Mouse (Mus musculus): ENCODE results near the gene 1700001C02Rik. TPM values are rescaled to one million over a fixed set of nuclear protein-coding genes. Genes with fewer than 3 reads are reported as not detected.

1700001C02Rik gene
- total RNA-seq (2021), result not detected
- long read RNA-seq, experiment 1, result 0 reads
- long read RNA-seq, experiment 2, result 0 reads

DNA sequence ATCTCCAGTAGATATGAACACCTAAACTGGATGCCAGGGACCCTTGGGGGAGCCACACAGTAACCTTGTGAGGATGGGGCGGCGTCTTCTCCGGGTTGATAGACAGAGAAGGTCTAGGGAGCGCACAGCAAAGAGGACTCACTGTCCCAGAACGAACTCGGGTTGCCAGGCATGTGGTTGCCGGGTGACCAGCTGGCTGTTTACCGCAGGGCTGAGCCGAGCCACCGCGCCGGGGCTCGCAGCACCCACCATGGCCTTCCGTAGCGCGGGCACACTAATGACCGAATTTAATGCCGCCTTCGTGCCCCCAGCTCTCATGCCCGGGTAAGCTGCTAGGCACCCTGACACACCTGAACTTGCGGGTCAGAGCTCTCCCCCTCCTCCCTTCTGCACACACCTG, at the start of gene 1700001C02Rik:
TSS of gene 1700001C02Rik (plus strand) at position 187 of the 400 bp plus-strand sequence.
- DNase-seq (ENCODE audit: low spot score in 2 of 2), result no peak

DNA sequence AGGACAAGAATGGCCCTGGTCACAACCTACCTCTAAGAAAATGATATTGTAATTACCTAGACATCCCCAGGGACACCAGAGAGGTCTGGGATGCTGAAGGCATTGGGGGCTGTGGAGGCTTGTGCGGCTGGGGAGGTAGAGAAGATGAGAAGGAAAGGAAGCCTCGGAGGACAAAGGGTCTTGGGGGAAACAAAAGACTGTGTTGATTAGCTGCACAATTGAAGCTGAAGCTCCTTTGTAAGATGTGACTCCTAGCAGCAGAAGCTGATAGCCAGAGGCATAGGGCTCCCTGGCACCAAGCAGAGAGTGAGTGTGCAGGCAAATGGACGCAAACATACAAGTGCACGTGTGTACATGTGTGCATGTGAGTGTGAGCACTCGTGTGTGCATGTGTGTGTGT, 49.2 kb upstream of the 1700001C02Rik start:
- DNase-seq (ENCODE audit: low spot score in 2 of 2), result no peak

DNA sequence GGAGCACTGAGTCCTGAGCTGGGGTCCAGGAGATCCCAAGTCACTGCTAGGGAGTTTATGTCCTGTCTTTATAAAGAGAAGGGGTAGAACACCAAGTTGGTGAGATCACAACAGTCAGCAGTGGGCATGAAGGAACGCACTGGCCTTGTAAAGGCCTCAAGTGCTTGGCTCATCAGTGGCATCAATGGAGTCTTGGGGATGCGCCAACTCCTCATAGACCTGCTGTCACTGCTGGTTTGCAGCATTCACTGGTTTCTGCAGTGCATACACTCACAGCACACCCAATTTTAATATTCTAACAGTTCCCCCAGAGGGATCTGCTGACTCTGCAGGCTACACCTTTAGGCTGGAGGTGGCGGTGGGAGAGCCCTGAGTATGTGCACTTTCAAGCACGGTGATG, 42.7 kb upstream of the 1700001C02Rik start:
- DNase-seq (ENCODE audit: low spot score in 2 of 2), result no peak

- peak; percentile 43 to 46 for DNase-seq (ENCODE audit: low spot score in 2 of 2)
Measured at GRCm38 (mm10) chr5:30423572-30424244, 42.1 kb upstream of the 1700001C02Rik start.

DNA sequence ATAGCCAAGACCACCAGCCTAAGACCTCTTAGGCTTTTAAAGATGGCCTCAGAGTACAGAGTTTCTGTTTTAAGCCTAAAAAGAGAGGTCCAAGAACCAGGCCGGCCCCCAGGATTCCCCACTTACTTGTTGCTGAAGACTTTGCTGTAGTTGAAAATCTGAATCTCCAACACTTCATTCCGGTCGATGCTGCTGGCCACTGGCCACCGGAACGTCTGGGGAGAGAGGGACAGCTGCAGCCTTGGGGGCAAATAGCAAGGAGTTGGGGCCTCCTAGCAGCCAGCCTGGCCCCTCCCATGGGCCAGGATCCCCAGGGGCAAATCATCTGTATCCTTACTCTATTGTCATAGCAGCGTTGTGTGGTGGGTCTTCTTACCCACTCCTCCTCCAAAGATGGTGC, 38.4 kb upstream of the 1700001C02Rik start:
- DNase-seq (ENCODE audit: low spot score in 2 of 2), result no peak

- no peak for DNase-seq (ENCODE audit: low spot score in 2 of 2)
Measured at GRCm38 (mm10) chr5:30438931-30439330, 26.9 kb upstream of the 1700001C02Rik start.

DNA sequence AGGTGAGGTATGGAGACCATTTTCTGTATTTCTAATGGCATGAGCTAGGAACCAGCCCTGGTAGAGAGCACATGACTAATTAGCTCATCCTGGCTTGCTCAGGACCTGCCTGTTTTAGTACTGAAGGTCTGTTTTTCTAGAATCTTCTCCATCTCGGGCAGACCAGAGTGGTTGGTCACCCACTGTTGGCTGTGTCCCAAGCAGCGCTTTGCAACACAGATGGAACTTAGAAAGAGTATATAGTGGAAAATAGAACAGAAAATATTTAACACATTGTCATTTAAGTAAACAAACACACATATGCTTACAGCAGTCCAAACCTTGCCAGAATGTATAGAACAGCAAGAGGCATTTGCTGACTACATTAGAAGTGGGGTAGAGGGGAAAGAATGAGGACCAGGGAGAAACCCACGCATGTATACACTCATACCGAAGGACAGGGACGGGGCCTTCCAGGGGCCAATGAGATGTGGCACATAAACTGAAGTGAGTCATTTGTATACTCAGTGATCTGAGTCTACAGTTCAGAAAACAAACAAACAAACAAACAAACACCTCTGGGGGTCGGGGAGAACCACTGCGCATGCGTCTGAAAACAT, 25.4 kb upstream of the 1700001C02Rik start:
- no peak for DNase-seq (ENCODE audit: low spot score in 2 of 2)

DNA sequence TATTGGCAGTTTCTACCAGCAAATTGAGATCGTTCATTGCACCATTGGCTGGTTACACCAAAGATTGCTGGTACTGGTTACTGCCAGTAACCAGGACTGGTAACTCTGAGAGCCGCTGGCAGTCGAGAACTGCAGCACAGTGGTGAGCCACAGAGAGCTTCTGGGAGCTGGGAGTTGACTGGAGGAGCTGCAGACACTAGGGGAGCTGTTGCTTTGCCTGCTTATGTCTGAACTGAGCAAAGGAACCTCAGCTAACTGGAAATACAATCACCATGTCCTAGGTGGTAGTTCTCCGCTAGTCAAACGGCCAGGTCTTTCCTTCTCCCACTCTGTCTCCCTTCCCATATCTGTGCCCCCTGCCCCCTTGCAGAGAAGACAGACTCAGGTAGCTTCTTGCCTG, 23.7 kb upstream of the 1700001C02Rik start:
- no peak for DNase-seq (ENCODE audit: low spot score in 2 of 2)

GRCm38 (mm10) chr5:30444327-30444895, 21.4 kb upstream of the 1700001C02Rik start:
- DNase-seq (ENCODE audit: low spot score in 2 of 2), result no peak

DNA sequence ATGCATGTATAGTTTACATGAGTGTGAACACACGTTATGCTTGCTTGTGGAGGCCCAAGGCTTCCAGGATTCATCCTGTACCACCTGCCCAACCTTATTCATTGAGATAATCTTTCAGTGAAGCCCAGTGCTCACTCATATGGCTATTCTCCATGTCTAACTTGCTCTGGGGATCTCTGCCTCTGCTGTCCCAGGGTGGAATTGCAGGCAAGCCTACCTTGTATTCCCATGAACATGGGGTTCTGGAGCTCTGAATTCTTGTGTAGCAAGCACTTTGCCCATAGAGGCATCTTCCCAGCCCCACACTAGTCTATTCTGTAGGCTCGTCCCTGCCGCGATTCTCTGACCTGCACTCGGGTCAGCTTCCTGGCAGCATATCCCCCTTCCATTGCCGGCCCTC, 9.8 kb upstream of the 1700001C02Rik start:
- no peak for DNase-seq (ENCODE audit: low spot score in 2 of 2)

DNA sequence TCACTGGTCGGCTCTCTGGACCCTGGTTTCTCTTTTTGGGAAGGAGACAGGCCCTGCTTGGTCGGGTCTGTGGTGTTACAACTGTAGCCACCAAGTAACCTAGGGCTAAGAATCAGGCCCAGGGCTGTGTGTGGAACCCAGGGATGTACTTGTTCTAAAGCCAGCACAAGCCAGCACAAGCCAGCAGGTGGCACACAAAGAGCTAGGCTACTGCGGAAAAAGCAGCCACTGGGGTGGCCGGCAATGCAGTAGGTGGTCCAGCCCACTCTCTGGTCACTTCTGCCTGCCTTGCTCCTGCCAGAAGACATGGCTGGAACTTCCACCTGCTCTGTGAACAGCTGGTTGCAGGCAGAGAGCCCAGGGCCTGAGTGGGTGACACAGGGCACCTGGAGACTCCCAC, 5.7 kb upstream of the 1700001C02Rik start:
- DNase-seq (ENCODE audit: low spot score in 2 of 2), result no peak

GRCm38 (mm10) chr5:30461821-30462220, 4.0 kb upstream of the 1700001C02Rik start, which contains the start of gene Otof:
TSS of gene Otof (minus strand) at chr5:30461932.
- no peak for DNase-seq (ENCODE audit: low spot score in 2 of 2)

DNA sequence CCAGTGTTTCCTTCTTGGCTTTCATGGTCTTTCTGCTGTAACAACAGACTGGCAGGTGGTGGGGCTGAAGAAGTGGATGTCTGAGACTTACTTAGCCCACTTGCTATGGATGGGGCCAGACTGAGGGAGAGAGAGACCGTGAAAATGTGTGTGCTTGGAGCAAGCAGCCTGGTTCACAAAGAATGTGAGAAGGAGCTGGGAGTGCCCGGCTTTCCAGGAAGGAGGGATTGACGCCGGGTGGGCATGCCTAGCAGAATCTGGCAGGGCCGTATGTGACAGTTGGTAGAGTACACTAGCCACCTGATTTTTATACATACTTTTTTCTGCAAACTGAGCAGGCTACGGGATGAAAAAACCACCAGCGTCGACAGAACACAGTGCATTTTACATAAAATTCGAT, 468 bp downstream of the 1700001C02Rik start:
- DNase-seq (ENCODE audit: low spot score in 2 of 2), result no peak

GRCm38 (mm10) chr5:30470454-30470853, 4.6 kb downstream of the 1700001C02Rik start:
- no peak for DNase-seq (ENCODE audit: low spot score in 2 of 2)

GRCm38 (mm10) chr5:30472148-30472547, 6.3 kb downstream of the 1700001C02Rik start:
- DNase-seq (ENCODE audit: low spot score in 2 of 2), result no peak

DNA sequence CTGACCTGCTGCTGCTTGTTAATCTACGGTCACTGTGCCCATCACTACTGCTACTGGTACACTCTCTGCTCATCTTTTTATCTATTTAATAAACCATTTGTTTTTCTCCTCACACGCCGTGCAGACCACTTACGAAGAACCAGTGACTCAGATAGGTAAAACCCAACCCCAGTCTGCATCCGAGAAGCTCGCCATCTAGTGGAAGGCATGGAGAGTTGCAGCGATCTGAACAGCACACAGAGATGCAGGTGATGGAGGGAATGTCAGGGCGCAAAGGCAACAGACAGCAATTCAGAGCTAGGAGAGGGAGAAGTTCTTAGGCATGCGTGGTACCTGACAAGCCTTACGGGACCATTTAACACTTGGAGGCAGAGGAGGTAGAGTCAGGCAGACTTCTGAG, 10.7 kb downstream of the 1700001C02Rik start:
- no peak for DNase-seq (ENCODE audit: low spot score in 2 of 2)

- DNase-seq (ENCODE audit: low spot score in 2 of 2), result peak; percentile 34 to 59
Measured at GRCm38 (mm10) chr5:30482319-30482718, 16.5 kb downstream of the 1700001C02Rik start.

GRCm38 (mm10) chr5:30483533-30483932, 17.7 kb downstream of the 1700001C02Rik start:
- DNase-seq (ENCODE audit: low spot score in 2 of 2), result no peak

DNA sequence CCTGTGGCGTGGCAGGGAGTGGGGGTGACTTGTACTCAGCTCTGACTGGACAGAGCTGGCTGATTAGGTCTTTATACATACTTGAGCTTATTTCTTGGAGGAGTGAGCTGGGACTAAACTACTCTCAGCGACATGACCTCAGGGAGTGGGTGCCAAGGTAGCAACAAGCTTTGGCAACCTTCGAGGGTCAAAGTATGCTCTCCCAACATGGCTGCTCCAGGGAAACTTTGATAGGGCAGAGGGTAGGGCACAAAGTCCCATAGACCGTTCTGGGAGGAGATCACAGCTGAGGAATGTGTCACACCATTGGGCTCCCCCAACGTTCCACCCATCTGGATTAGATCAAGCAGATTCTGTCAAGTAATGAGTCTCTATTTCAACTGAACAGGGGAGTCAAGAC, 18.7 kb downstream of the 1700001C02Rik start:
- no peak for DNase-seq (ENCODE audit: low spot score in 2 of 2)

DNA sequence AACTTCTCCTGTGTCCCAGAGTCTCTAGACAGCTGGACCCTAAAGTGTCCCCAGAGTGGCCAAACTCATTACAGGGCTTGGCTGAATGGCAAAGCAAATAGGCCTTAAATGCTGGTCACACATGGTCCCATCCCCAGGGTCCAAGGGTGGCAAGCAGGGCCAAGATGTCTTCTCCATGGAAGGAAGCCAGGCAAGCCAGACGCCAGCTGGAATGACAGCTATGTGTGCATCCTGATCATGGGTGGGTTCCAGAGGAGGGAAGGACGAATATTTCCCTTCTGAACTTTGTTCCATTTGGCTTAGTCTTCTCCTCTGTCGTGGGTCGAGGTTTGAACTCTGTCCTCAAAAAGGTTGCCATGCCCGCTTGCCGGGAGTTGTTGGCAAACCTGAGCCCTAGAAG, 19.3 kb downstream of the 1700001C02Rik start:
- no peak for DNase-seq (ENCODE audit: low spot score in 2 of 2)

- no peak for DNase-seq (ENCODE audit: low spot score in 2 of 2)
Measured at GRCm38 (mm10) chr5:30490215-30490614, 24.4 kb downstream of the 1700001C02Rik start.

DNA sequence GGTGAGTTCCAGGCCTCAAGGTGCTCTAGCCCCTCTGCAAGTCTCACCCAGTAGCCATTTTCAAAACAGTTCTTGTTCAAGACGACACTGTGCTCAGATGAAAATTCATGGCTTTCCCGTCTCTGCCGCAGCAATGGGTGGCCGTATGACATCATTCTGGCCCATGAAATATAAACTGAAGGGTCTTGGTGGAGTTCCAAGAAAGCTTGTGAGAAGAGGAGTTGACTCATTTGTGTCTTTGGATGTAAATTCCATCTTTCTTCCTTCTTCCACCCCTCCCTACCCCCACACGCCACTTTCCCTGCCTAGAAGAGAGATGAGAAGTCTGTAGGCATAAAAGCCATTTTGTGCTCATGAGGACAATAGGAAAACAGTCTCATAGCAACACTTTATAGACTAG, 25.0 kb downstream of the 1700001C02Rik start:
- DNase-seq (ENCODE audit: low spot score in 2 of 2), result no peak

DNA sequence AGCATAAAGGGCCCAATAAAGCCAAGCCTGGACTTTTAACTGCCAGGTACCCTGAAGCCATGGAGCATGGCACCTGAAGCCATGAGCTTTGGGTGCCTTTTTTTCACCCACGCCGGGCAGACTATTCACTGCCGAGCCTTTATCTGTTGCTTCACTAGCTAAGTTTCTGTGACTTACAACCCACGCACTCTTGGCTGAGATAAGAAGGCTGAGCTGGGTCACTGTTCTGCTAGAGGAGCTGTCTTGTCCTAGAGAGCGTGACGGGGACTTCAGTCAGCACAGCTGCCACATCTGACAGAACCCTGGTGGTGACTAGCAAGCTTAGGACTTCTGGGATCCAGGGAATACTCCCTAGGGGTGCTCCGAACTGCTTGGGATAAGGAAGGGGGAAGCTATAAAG, 27.9 kb downstream of the 1700001C02Rik start:
- no peak for DNase-seq (ENCODE audit: low spot score in 2 of 2)
